In genomic region chr14:66499896-66500295, GRCm38 (mm10) we compare ENCODE assay signal across 8 mouse cellular contexts.
DNase-seq lines count a peak whose midpoint lies in the region; ATAC-seq lines count a peak whose summit lies in the region.

No protein-coding gene starts in this region.

- H3K27me3 ChIP-seq in forebrain, embryonic 12.5 days = no peaks in the 10 kb centered on the region

- intact Hi-C loops in heart, postnatal 36 days (cut with DNase I) = no loop called here

- peak overlapping the region; percentile 29 for H3K4me2 ChIP-seq in forebrain, embryonic 12.5 days

- no peaks in the 10 kb centered on the region for H3K9me3 ChIP-seq in forebrain, embryonic 12.5 days

- peak overlapping the region; percentile 62 for H3K27ac ChIP-seq in forebrain, embryonic 12.5 days

- H3K36me3 ChIP-seq in forebrain, embryonic 12.5 days (replicated peaks) = no peaks in the 10 kb centered on the region

- H3K4me3 ChIP-seq in forebrain, embryonic 12.5 days (replicated peaks) = no peak overlapping the region

- 8% methylated on average over 11 of the region's 11 CpGs for WGBS in forebrain, embryonic 12.5 days

- DNase-seq in urinary bladder, postnatal 25 days (ENCODE audit: low spot score) = peak; percentile 39
- DNase-seq in urinary bladder, adult 2 months (ENCODE audit: low spot score) = no peak
- peak; percentile 56 to 65 for DNase-seq in heart, postnatal 36 days
- DNase-seq in kidney, postnatal 36 days = peak; percentile 74
- peak; percentile 62 for DNase-seq in lung, postnatal 25 days (ENCODE audit: low spot score)
- DNase-seq in right cerebral cortex, postnatal 4 days = peak; percentile 55
- DNase-seq in spleen, postnatal 14 days (ENCODE audit: low spot score in 2 of 2) = no peak

- H3K9ac ChIP-seq in forebrain, embryonic 12.5 days = no peak overlapping the region

- H3K4me1 ChIP-seq in forebrain, embryonic 12.5 days = peaks cover 44% of the 10 kb centered on the region

- ATAC-seq in forebrain, embryonic 12.5 days (ENCODE audit: low FRiP score) = peak; percentile 70; the same call in 1 of the 2 replicates

Comparison
In these comparisons a context has a peak if more than half of its experiments do, and no peak if none do; other contexts are left out.
1. DNase-seq: peak in urinary bladder, postnatal 25 days (single experiment), heart, postnatal 36 days (2 of 2), kidney, postnatal 36 days (2 of 2), lung, postnatal 25 days (single experiment) and right cerebral cortex, postnatal 4 days (single experiment); none in urinary bladder, adult 2 months (single experiment) and spleen, postnatal 14 days (0 of 2).